Mouse (Mus musculus): Measurements from ENCODE around the gene Tnk2.

The Tnk2 gene

DNA sequence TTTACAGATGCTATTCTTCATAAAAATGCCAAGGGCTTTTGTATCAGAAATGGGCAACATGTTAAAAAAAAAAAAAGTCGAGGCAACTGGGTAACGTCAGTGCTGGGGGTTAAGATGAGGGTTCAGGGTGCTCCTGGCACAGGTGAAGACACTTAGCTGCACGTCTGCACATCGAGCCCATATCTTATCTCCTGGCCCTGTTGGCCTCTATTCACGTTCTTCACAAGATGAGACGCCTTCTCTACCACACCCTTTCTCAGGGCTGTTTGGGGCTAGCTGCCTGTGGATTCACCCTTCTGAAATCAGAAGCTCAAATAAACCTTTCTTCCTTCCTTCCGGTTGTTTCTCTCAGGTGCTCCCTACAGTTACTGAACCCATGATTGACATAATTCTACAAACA is 79.5 kb downstream of the Tnk2 start:
- no peak for DNase-seq

DNA sequence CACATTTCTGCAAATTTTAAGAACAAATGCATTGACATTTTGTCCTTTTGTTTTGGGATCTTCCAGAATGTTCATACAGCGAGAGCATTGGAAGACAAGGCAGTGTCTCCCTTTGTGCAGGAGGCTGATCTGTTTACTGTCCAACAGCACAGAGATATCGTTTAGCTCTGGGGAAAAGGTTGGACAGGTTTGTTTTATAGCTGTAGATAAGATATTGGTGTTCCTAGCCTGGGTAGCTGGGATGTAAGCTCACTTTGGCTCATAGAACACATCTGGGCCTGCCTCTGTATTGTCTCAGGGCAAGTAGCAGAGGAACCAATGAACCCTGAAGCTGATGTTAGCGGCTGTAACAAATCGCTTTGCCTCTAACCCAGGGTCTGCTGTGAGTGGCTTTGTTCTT is 80.1 kb downstream of the Tnk2 start:
- DNase-seq: no peak

DNA sequence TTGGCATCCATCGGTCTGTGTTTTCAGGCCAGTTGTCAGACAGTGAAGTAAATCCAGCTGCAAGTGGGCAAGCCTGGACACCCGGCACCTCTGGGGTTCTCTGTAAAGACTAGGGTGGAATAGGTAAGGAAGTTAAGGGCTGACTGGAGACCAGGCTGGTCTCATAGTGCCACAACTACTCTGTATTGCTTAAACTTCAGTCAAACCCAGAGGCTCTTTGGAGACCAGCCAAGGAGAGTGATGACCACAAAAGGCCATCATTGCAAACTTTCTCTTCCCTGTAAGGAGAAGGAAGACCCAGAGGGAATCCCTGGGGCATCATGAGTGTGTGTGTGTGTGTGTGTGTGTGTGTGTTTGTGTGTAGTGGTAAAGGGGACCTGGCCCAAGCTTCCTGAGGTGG is 80.6 kb downstream of the Tnk2 start:
- DNase-seq: no peak

DNA sequence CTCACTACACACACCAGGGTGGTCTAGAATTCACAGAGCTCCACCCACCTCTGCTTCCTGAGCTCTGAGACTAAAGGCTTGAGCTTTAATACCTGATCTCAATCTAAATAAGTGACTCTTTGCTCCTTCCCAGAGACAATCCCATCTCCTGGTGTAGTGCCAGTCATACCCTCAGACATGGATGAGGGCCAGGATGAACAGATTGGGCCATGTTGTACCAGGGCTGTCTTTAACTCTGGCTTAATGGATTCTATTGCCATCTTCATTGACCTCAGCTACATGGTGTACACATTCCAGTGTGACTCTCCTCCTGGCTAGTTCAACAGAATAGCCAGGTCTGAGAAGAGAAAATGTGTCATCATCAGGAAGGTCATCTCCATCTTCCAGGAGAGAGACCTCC is 82.8 kb downstream of the Tnk2 start:
- peak; percentile 42 for DNase-seq

DNA sequence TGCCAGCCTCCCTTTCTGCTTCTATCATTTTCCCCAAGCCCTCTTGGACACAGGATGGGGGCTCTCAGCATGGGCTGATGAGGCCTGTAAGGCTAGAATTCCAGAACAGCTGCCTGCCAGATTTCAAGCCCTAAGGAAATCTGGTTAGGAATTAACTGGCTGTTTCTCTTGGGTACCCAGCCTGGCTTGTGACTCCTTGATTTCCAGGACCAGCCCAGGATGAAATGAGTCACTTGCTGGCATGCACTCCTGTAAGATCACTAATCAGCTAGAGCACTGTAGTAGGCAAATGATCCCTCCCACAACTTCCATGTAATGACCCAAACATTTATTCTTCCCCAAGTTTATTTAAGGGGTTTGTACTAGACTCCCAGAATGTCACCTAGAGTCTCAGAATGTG is 84.6 kb downstream of the Tnk2 start:
- no peak for DNase-seq

DNA sequence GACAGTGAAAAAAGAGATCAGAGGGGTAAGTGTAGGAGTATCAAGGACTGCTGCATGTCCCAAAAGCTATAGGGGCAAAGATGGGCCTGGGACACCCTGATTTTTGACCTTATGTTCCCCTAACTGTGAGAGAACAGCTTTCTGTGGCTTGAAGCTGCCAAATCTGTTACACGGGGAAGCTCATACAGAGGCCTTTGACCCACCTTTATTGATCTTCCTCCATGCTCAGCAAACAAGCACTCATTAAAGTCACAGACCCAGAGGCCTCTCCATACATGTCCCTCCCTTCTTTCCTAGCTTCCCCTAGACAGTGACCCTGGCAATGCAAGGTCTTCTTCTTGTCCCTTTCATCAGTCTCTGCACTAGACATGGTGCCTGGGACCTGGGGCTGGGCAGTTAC is 85.1 kb downstream of the Tnk2 start:
- DNase-seq: no peak
